Mouse (Mus musculus): Measurements from ENCODE around the gene Krtap10-10.
"Not testable (repeated sequence)": the region's sequence is repeated elsewhere in the genome, so short reads cannot be mapped to it uniquely, and the experiment has no call there.

The Krtap10-10 gene

GRCm38 (mm10) chr10:77835647-77836046 lies at the start of gene Krtap10-10:
TSS of gene Krtap10-10 (plus strand) at chr10:77835947.
- no peak for DNase-seq

GRCm38 (mm10) chr10:77787876-77788275 lies 47.9 kb upstream of the Krtap10-10 start, which contains the start of gene Gm7137:
TSS of gene Gm7137 (minus strand) at chr10:77788200.
- not testable (repeated sequence) for DNase-seq

- DNase-seq: no peak
These were observed 47.1 kb upstream of the Krtap10-10 start for GRCm38 (mm10) chr10:77788621-77789020.

GRCm38 (mm10) chr10:77794976-77795375 lies 40.8 kb upstream of the Krtap10-10 start, which contains the start of gene Gm9639:
TSS of gene Gm9639 (minus strand) at chr10:77795076.
- no peak for DNase-seq

GRCm38 (mm10) chr10:77797677-77798076 lies 38.1 kb upstream of the Krtap10-10 start:
- no peak for DNase-seq

- not testable (repeated sequence) for DNase-seq
These were observed 37.4 kb upstream of the Krtap10-10 start for GRCm38 (mm10) chr10:77798164-77798920.

GRCm38 (mm10) chr10:77798921-77799508 lies 36.7 kb upstream of the Krtap10-10 start, which contains the start of gene Gm19668:
TSS of gene Gm19668 (minus strand) at chr10:77799133.
- no peak for DNase-seq

GRCm38 (mm10) chr10:77804095-77804494 lies 31.7 kb upstream of the Krtap10-10 start:
- DNase-seq: no peak

GRCm38 (mm10) chr10:77811743-77812142 lies 24.0 kb upstream of the Krtap10-10 start, which contains the start of gene Gm9507:
TSS of gene Gm9507 (minus strand) at chr10:77811843.
- DNase-seq: no peak

- no peak for DNase-seq
These were observed 21.4 kb upstream of the Krtap10-10 start, which contains the start of gene Gm2696 for GRCm38 (mm10) chr10:77814382-77814781. TSS of gene Gm2696 (plus strand) at chr10:77814682.

GRCm38 (mm10) chr10:77815514-77815913 lies 20.2 kb upstream of the Krtap10-10 start:
- DNase-seq: peak in 1 of 2 experiments; percentile 10

GRCm38 (mm10) chr10:77818523-77818922 lies 17.2 kb upstream of the Krtap10-10 start:
- DNase-seq: no peak

- DNase-seq: no peak
These were observed 16.5 kb upstream of the Krtap10-10 start for GRCm38 (mm10) chr10:77819203-77819602.

GRCm38 (mm10) chr10:77826951-77827350 lies 8.8 kb upstream of the Krtap10-10 start, which contains the start of gene Krtap10-4:
TSS of gene Krtap10-4 (minus strand) at chr10:77827095.
- DNase-seq: no peak

- DNase-seq: no peak
These were observed 3.3 kb downstream of the Krtap10-10 start for GRCm38 (mm10) chr10:77839006-77839405.

- no peak for DNase-seq
These were observed 10.8 kb downstream of the Krtap10-10 start, which contains the start of gene Gm36176 for GRCm38 (mm10) chr10:77846503-77846902. TSS of gene Gm36176 (plus strand) at chr10:77846803.

- no peak for DNase-seq
These were observed 11.2 kb downstream of the Krtap10-10 start for GRCm38 (mm10) chr10:77846961-77847360.

GRCm38 (mm10) chr10:77847538-77847937 lies 11.8 kb downstream of the Krtap10-10 start:
- DNase-seq: no peak

GRCm38 (mm10) chr10:77852559-77852958 lies 16.8 kb downstream of the Krtap10-10 start, which contains the start of gene Gm10318:
TSS of gene Gm10318 (plus strand) at chr10:77852859.
- no peak for DNase-seq

GRCm38 (mm10) chr10:77861675-77862074 lies 25.9 kb downstream of the Krtap10-10 start, which contains the start of gene Gm3285:
TSS of gene Gm3285 (plus strand) at chr10:77861975.
- no peak for DNase-seq

GRCm38 (mm10) chr10:77864067-77864761 lies 28.5 kb downstream of the Krtap10-10 start:
- DNase-seq: peak; percentile 81 to 82

- no peak for DNase-seq
These were observed 29.0 kb downstream of the Krtap10-10 start for GRCm38 (mm10) chr10:77864762-77865143.

GRCm38 (mm10) chr10:77867546-77867945 lies 31.8 kb downstream of the Krtap10-10 start:
- DNase-seq: no peak

All from kidney, adult 8-10 months (tissue).